Mouse (Mus musculus): ENCODE measurements around the gene Pcid2.
"Not testable (repeated sequence)": the region's sequence is repeated elsewhere in the genome, so short reads cannot be mapped to it uniquely, and the experiment has no call there.

Gene Pcid2

GRCm38 (mm10) chr8:13077542-13077941 is 27.7 kb downstream of the Pcid2 start:
- DNase-seq (ENCODE audit: low read depth, low spot score) = no peak

- not testable (repeated sequence) for DNase-seq (ENCODE audit: low read depth, low spot score)
These were observed 29.7 kb downstream of the Pcid2 start for GRCm38 (mm10) chr8:13075579-13075978.

- no peak for DNase-seq (ENCODE audit: low read depth, low spot score)
These were observed 30.2 kb downstream of the Pcid2 start for GRCm38 (mm10) chr8:13075044-13075443.

GRCm38 (mm10) chr8:13073255-13073654 is 32.0 kb downstream of the Pcid2 start:
- no peak for DNase-seq (ENCODE audit: low read depth, low spot score)

- no peak for DNase-seq (ENCODE audit: low read depth, low spot score)
These were observed 42.1 kb downstream of the Pcid2 start for GRCm38 (mm10) chr8:13063112-13063511.

GRCm38 (mm10) chr8:13060441-13061150 is 44.7 kb downstream of the Pcid2 start, which contains the start of gene Proz:
Gene Proz (plus strand): TSS chr8:13060914.
- no peak for DNase-seq (ENCODE audit: low read depth, low spot score)

DNA sequence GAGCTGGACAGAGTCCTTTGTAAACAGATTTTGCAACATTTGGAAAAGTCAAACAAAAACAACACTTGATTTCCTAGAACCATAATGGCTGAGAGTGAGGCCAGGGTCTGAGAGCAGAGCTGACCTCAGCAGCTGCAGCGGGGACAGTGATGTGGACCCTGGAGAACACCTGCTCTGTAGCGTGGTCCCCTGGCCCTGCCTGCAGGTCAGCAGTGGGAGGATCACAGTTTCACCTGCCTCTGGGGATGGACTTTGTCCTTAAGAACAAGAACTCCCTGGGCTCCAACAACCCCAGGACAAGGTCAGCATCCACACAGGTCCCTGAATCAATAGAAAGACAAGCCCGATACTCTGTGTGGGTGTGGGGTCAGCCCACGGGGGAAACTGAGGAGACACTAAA is 47.9 kb downstream of the Pcid2 start:
- DNase-seq (ENCODE audit: low read depth, low spot score) = no peak

GRCm38 (mm10) chr8:13050550-13050949 is 54.7 kb downstream of the Pcid2 start:
- DNase-seq (ENCODE audit: low read depth, low spot score) = no peak

- no peak for DNase-seq (ENCODE audit: low read depth, low spot score)
These were observed 57.6 kb downstream of the Pcid2 start for GRCm38 (mm10) chr8:13047652-13048051.

DNA sequence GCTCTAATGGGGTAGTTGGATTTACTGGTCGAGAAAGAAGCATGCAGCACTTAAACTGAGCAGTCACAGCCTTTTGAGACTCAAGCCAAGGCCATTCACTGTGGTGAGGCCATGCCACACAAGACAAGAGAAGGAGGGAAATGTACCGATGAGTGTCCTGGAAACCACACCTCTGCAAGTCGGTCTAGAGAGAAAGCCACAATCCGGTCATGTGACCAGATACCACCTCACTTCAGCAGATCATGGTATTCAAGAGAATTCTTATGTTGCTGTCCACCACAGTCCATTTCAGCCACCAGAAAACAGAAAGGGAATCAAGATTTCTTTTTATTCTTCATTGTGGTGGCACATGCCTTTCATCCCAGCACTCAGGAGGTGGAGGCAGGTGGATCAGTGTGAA is 63.8 kb downstream of the Pcid2 start:
- no peak for DNase-seq (ENCODE audit: low read depth, low spot score)

DNA sequence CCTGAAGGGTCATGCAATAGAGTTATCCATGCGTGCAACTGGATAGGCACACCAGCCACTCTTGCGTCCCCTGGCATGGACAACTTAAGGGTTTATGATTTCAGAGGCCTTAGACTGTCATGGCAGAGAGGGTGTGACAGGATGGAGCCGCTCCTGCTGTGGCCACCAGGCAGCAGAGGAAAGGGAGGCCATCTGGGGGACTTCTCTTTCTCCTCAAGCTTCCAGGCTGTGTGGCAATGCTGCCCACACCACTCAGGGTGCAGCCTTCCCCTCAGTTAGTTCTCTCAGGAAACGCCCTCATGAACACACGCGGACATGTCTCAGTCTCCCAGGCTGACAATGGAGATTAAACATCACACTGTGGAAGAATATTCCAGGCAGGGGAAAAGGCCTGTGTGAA is 66.2 kb downstream of the Pcid2 start:
- DNase-seq (ENCODE audit: low read depth, low spot score) = no peak

- DNase-seq (ENCODE audit: low read depth, low spot score) = no peak
These were observed 67.7 kb downstream of the Pcid2 start for GRCm38 (mm10) chr8:13037569-13037968.

DNA sequence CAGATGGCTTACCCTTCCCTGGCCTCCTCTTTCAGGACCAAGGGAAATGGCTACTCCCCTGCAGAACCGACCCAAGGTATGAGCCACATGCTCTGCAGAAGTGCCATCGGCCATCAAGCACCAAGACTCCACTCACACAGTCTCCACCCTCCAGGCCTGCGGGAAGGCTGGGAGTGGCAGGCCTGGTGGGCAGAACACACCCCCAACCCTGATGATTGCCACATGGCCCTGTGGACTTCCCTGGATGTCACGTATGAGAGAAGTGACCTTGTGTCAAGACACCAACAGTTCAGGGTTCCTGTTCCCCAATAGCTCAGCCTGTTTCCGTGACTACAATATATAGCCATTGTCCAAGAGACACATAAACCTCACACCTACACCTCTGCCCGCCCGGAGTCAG is 68.2 kb downstream of the Pcid2 start, which contains the start of gene F10:
Gene F10, plus strand, starts transcription at position 294 of the 400 bp plus-strand sequence.
- DNase-seq (ENCODE audit: low read depth, low spot score) = no peak

- no peak for DNase-seq (ENCODE audit: low read depth, low spot score)
These were observed 68.9 kb downstream of the Pcid2 start for GRCm38 (mm10) chr8:13036346-13036812.

DNA sequence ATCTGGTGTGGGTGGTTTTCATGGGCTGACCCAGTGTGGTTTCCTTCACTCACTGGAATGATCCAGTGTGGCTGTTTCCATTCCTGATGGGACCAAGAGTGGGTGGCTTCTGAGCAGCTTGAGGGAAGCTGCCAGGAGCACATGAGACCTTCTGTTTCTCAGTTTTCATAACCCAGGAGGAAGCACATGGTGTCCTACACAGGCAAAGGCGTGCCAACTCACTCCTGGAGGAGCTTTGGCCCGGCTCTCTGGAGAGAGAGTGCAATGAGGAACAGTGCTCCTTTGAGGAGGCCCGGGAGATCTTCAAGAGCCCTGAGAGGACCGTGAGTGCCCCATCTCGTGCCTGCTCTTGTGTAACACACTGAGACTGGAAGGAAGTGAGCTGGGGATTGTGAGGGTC is 76.8 kb downstream of the Pcid2 start:
- no peak for DNase-seq (ENCODE audit: low read depth, low spot score)

- DNase-seq (ENCODE audit: low read depth, low spot score) = no peak
These were observed 77.6 kb downstream of the Pcid2 start for GRCm38 (mm10) chr8:13027615-13028014.

Data from skeletal muscle tissue, adult 2 months (tissue).